Mouse (Mus musculus) midbrain, postnatal 0 days (tissue): Measurements from ENCODE around the gene Traf3ip1. TPM values are rescaled to one million over a fixed set of nuclear protein-coding genes. Genes with fewer than 3 reads are reported as not detected.

Experiments
- ATAC-seq: fragments of 200-750 bp; cut with Nextera tagmentation; 2 replicates; pipeline ENCODE4 v1.8.0; 2017; ENCODE audit warnings: moderate number of reproducible peaks, mild to moderate bottlenecking, moderate TSS enrichment, moderate library complexity; ENCODE audit not compliant: low FRiP score
- DNase-seq: peaks from one replicate; pipeline ENCODE4 v3.0.0-alpha.2; 2015; ENCODE audit warnings: low spot score
- H3K27ac ChIP-seq: fragments of 300-500 bp; sonication (generic); 2 replicates; pipeline ENCODE4 v1.5.1; 2014; ENCODE audit warnings: low read depth, mild to moderate bottlenecking, low read length, mixed read lengths
- H3K27me3 ChIP-seq: fragments of 300-500 bp; sonication (generic); 2 replicates; pipeline ENCODE4 v1.6.1; 2014; ENCODE audit warnings: low read length, control low read depth, mixed read lengths; ENCODE audit not compliant: insufficient read depth
- H3K36me3 ChIP-seq: fragments of 300-500 bp; sonication (generic); 2 replicates; pipeline ENCODE4 v1.6.1; 2014; ENCODE audit warnings: low read length, control low read depth, mixed read lengths; ENCODE audit not compliant: insufficient read depth
- H3K4me1 ChIP-seq: fragments of 300-500 bp; sonication (generic); 2 replicates; pipeline ENCODE4 v1.6.1; 2014; ENCODE audit warnings: mild to moderate bottlenecking, control low read depth, antibody characterized with exemption, low read length, mixed read lengths; ENCODE audit not compliant: insufficient read depth
- H3K4me2 ChIP-seq: fragments of 300-500 bp; sonication (generic); 2 replicates; pipeline ENCODE4 v1.6.1; 2014; ENCODE audit warnings: low read depth, mild to moderate bottlenecking, low read length, mixed read lengths; ENCODE audit not compliant: poor library complexity, severe bottlenecking
- H3K4me3 ChIP-seq: fragments of 300-500 bp; sonication (generic); 2 replicates; pipeline ENCODE4 v1.5.1; 2014; ENCODE audit warnings: low read depth, mild to moderate bottlenecking, low read length, moderate library complexity
- H3K9ac ChIP-seq: fragments of 300-500 bp; sonication (generic); replicated peaks from 2 replicates; pipeline ENCODE4 v1.6.1; 2014; ENCODE audit warnings: mild to moderate bottlenecking, low read length, moderate library complexity, mixed read lengths; ENCODE audit not compliant: poor library complexity, severe bottlenecking
- H3K9me3 ChIP-seq: fragments of 300-500 bp; sonication (generic); 2 replicates; pipeline ENCODE4 v1.6.1; 2016; ENCODE audit warnings: low read length, control low read depth
- CTCF ChIP-seq: IDR thresholded peaks from 2 replicates; pipeline ENCODE4 v1.5.1; 2016; ENCODE audit warnings: antibody characterized with exemption, mild to moderate bottlenecking
- WGBS: fragments of 180-500 bp; shearing (Covaris S2); extraction: QIAGEN DNeasy Blood & Tissue Kit; methylation state at CpG from one replicate; pipeline ENCODE4 v1.1.7; 2014; 5-methylcytosine and 5-hydroxymethylcytosine counted together
- polyA plus RNA-seq: library from polyadenylated mRNA; unstranded; fragments of >200 nt; fragmentation: Nextera tagmentation; extraction: Ambion mirVana; gene quantifications from 2 replicates; pipeline ENCODE4 v1.2.1, GENCODE M21; 2015
- total RNA-seq: library from RNA; depleted of rRNA; stranded (reverse); fragments of >200 nt; gene quantifications from 2 replicates; pipeline ENCODE4 v1.2.3, GENCODE M21; 2014

Traf3ip1 gene
- total and polyA plus RNA-seq, 2 experiments from 2014 or later: 7.0 to 17.3 TPM

- DNase-seq: no peak
- H3K4me1 ChIP-seq: peaks cover 2% of the 10 kb centered on the region; the same call in 1 of the 2 replicates
- no peak overlapping the region for H3K4me3 ChIP-seq
- H3K36me3 ChIP-seq: peaks cover 39% of the 10 kb centered on the region
- H3K27ac ChIP-seq: no peak overlapping the region
- TF ChIP-seq CTCF: no peak
- no peak for ATAC-seq
- no peak overlapping the region for H3K9ac ChIP-seq
- H3K27me3 ChIP-seq: no peaks in the 10 kb centered on the region
- no peak overlapping the region for H3K4me2 ChIP-seq
- WGBS: 96% methylated on average over 5 of the region's 5 CpGs
- H3K9me3 ChIP-seq: no peaks in the 10 kb centered on the region
Observed at GRCm38 (mm10) chr1:91450851-91451250, 43.6 kb upstream of the Traf3ip1 start.

GRCm38 (mm10) chr1:91451547-91452084 is 42.8 kb upstream of the Traf3ip1 start:
- DNase-seq (no peak), ATAC-seq (no peak)
- no peak overlapping the region for H3K9ac ChIP-seq
- no peak for TF ChIP-seq CTCF
- WGBS: 72% methylated on average over 5 of the region's 5 CpGs
- H3K9me3 ChIP-seq: no peaks in the 10 kb centered on the region
- no peaks in the 10 kb centered on the region for H3K27me3 ChIP-seq
- peaks cover 8% of the 10 kb centered on the region; the same call in 1 of the 2 replicates for H3K4me1 ChIP-seq
- H3K36me3 ChIP-seq: peaks cover 39% of the 10 kb centered on the region
- H3K4me2 ChIP-seq: no peak overlapping the region
- H3K27ac ChIP-seq: no peak overlapping the region
- H3K4me3 ChIP-seq: no peak overlapping the region

DNA sequence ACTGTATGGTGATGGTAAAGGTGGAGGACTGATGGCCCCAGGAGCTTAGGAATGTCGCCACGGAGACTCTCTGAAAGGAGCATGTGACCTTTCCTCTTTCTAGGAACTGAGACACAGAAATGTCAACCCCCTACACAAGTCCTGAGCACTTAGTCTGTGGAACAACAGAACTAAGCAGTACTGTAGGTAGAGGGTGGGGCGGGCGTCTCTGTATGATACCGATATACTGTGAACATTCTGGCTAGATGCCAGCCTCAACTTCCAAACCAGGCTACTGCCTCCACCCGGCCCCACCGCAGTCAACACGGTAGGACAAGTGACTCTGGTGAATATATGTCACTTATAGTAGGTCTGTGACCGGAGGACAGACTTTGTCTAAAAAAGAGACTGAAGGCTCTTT is 40.5 kb upstream of the Traf3ip1 start:
- peaks cover 10% of the 10 kb centered on the region; the same call in 1 of the 2 replicates for H3K4me1 ChIP-seq
- no peak overlapping the region for H3K27ac ChIP-seq
- peaks cover 17% of the 10 kb centered on the region for H3K36me3 ChIP-seq
- WGBS: 82% methylated on average over 9 of the region's 9 CpGs
- no peak overlapping the region for H3K4me3 ChIP-seq
- no peaks in the 10 kb centered on the region for H3K9me3 ChIP-seq
- ATAC-seq (no peak), DNase-seq (no peak)
- no peaks in the 10 kb centered on the region for H3K27me3 ChIP-seq
- no peak overlapping the region for H3K9ac ChIP-seq
- no peak for TF ChIP-seq CTCF
- H3K4me2 ChIP-seq: no peak overlapping the region

DNA sequence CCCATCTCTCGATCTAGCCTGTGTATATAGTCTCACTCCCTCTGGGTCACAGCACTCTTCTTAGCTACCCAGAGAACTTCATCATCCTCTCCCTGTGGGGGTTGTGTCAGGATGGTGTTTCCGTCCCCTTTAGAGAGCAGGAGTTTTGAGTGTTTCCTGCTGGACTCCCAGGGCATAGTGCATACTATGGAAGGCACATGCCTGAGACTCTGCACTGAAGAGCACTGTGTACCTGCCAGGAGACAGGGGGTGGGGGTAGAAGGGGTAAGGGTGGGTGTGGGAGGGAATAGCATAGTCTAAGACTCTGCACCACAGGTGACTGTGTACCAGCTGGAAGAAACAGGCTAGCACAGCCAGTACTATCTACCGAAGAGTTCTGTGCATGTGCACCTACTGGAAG is 40.1 kb upstream of the Traf3ip1 start:
- DNase-seq: no peak
- Histone ChIP-seq H3K4me3 (no peak overlapping the region), H3K4me1 (peaks cover 10% of the 10 kb centered on the region; the same call in 1 of the 2 replicates), H3K9ac (no peak overlapping the region), H3K27ac (no peak overlapping the region), H3K36me3 (peaks cover 13% of the 10 kb centered on the region), H3K9me3 (no peaks in the 10 kb centered on the region), H3K27me3 (no peaks in the 10 kb centered on the region), H3K4me2 (no peak overlapping the region)
- no peak for TF ChIP-seq CTCF
- ATAC-seq: no peak
- 87% methylated on average over 3 of the region's 3 CpGs for WGBS

DNA sequence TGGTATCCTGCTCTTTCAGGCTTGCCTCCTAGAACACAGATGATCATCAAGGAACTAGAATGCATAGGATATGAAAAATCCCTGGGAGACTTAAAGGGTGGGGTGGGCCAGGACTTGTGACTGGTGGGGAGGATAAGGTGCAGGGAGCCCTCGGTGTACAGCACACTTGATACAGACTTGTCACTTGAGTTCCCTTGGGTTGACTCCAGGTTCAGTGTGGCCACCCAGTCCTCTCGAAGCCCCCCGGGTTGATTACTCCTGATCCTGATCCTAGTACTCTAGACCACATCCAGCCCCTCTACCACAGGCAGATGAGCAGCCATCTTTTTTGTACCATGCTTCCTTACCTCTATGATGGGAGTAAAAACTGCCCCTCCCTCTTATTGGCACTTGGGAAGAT is 39.5 kb upstream of the Traf3ip1 start:
- no peaks in the 10 kb centered on the region for H3K9me3 ChIP-seq
- no peak overlapping the region for H3K4me2 ChIP-seq
- DNase-seq: no peak
- no peak overlapping the region for H3K27ac ChIP-seq
- H3K4me1 ChIP-seq: peaks cover 11% of the 10 kb centered on the region; the same call in 1 of the 2 replicates
- no peak overlapping the region for H3K4me3 ChIP-seq
- no peak for TF ChIP-seq CTCF
- ATAC-seq: no peak
- no peaks in the 10 kb centered on the region for H3K27me3 ChIP-seq
- no peak overlapping the region for H3K9ac ChIP-seq
- 89% methylated on average over 3 of the region's 3 CpGs for WGBS
- H3K36me3 ChIP-seq: peaks cover 8% of the 10 kb centered on the region; the same call in 1 of the 2 replicates

GRCm38 (mm10) chr1:91455661-91456161 is 38.7 kb upstream of the Traf3ip1 start:
- DNase-seq (peak; percentile 46), ATAC-seq (no peak)
- peak overlapping the region; percentile 33 for H3K4me2 ChIP-seq
- no peak overlapping the region for H3K4me3 ChIP-seq
- H3K4me1 ChIP-seq: peaks cover 14% of the 10 kb centered on the region; the same call in 1 of the 2 replicates
- peak overlapping the region; percentile 43; the same call in 1 of the 2 replicates for H3K27ac ChIP-seq
- WGBS: 41% methylated on average over 7 of the region's 7 CpGs
- no peak for TF ChIP-seq CTCF
- H3K9ac ChIP-seq: 0 out of 2 replicates have a peak overlapping the region, but pooled peaks have one; percentile 14
- no peaks in the 10 kb centered on the region for H3K9me3 ChIP-seq
- no peaks in the 10 kb centered on the region for H3K27me3 ChIP-seq
- peaks cover under 1% of the 10 kb centered on the region; the same call in 1 of the 2 replicates for H3K36me3 ChIP-seq
